Mouse (Mus musculus): ENCODE data around the gene Igfbp7. TPM values are rescaled to one million over a fixed set of nuclear protein-coding genes. Genes with fewer than 3 reads are reported as not detected.

Gene Igfbp7
- polyA plus RNA-seq, 1 experiment from 2014 or later = 59.7 TPM

- Histone ChIP-seq H3K27me3 (no peaks in the 10 kb centered on the region), H3K4me2 (replicated peaks) (no peak overlapping the region), H3K4me3 (no peak overlapping the region), H3K9me3 (no peaks in the 10 kb centered on the region), H3K4me1 (no peaks in the 10 kb centered on the region), H3K27ac (replicated peaks) (no peak overlapping the region), H3K9ac (replicated peaks) (no peak overlapping the region), H3K36me3 (no peaks in the 10 kb centered on the region)
- no peak for ATAC-seq (replicated peaks)
- 89% methylated on average over 5 of the region's 5 CpGs for WGBS
Measured at GRCm38 (mm10) chr5:77385221-77385620, 22.6 kb downstream of the Igfbp7 start.

DNA sequence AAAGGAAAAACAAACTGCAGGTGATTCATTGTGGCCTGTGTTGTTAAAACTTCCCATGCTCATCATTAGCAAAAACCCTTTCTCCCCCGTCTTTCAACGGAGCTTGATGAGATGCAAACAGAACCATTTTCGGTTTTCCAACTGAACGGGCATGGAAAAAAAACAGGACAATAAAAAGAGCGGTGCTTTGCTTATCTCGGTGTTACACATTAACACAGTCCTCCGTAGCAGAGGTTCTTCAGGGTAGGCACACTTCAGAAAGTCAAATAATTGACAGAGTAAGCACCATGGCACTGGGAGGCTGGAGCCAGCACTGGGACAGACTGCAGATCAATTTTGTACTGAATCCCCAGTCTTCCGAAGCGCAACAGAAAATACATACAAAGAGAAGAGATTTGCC, 23.1 kb downstream of the Igfbp7 start:
- Histone ChIP-seq H3K4me3 (no peak overlapping the region), H3K27ac (replicated peaks) (no peak overlapping the region), H3K36me3 (no peaks in the 10 kb centered on the region), H3K4me1 (no peaks in the 10 kb centered on the region), H3K27me3 (no peaks in the 10 kb centered on the region), H3K9ac (replicated peaks) (no peak overlapping the region), H3K4me2 (replicated peaks) (no peak overlapping the region), H3K9me3 (no peaks in the 10 kb centered on the region)
- WGBS = 67% methylated on average over 9 of the region's 9 CpGs
- no peak for ATAC-seq (replicated peaks)

GRCm38 (mm10) chr5:77383799-77384554, 23.9 kb downstream of the Igfbp7 start:
- WGBS = 88% methylated on average over 5 of the region's 5 CpGs
- H3K9ac ChIP-seq (replicated peaks) = no peak overlapping the region
- no peaks in the 10 kb centered on the region for H3K36me3 ChIP-seq
- no peaks in the 10 kb centered on the region for H3K27me3 ChIP-seq
- H3K27ac ChIP-seq (replicated peaks) = no peak overlapping the region
- no peak overlapping the region for H3K4me3 ChIP-seq
- H3K4me1 ChIP-seq = no peaks in the 10 kb centered on the region
- H3K9me3 ChIP-seq = no peaks in the 10 kb centered on the region
- no peak overlapping the region for H3K4me2 ChIP-seq (replicated peaks)
- ATAC-seq (replicated peaks) = no peak

DNA sequence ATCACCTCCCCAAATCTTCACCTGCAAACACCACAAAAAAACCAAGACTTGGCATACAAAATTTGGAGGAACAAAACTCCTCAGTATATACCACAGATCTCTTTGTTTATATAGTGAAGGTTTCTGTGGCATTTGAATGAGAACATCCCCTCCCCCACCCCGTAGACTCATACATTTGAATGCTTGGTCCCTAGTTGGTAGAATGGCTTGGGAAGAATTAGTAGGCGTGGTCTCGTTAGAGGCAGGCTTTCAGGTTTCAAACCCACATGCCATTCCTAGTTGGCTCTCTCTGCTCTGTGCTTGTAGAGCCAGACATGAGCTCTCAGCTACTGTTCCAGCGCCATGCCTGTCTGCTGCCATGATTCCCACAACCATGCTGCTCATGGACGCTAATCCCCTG, 26.2 kb downstream of the Igfbp7 start:
- Histone ChIP-seq H3K27ac (replicated peaks) (no peak overlapping the region), H3K9me3 (no peaks in the 10 kb centered on the region), H3K9ac (replicated peaks) (no peak overlapping the region), H3K4me3 (no peak overlapping the region), H3K4me2 (replicated peaks) (no peak overlapping the region), H3K36me3 (no peaks in the 10 kb centered on the region), H3K4me1 (no peaks in the 10 kb centered on the region), H3K27me3 (no peaks in the 10 kb centered on the region)
- ATAC-seq (replicated peaks) = no peak
- WGBS = 54% methylated on average over 5 of the region's 5 CpGs

DNA sequence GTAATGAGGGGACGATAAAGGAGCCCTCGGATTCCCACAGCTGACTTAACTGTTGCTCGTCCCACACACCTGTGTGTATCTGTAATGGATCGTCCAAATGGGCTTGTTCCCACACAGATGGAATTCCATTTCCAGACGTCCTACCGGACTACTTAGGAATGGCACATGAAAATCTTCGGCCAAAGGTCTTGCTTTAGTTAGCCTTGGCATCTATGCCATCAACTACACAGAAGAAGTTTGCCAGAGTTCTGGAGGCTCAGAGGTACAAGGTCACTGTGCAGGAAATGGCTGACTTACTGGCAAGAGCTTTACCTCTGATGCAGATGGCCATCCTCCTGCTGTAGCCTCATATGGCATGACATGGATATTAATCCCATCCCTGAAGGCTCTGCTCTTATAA, 26.6 kb downstream of the Igfbp7 start:
- Histone ChIP-seq H3K4me1 (no peaks in the 10 kb centered on the region), H3K9ac (replicated peaks) (no peak overlapping the region), H3K4me2 (replicated peaks) (no peak overlapping the region), H3K27me3 (no peaks in the 10 kb centered on the region), H3K4me3 (no peak overlapping the region), H3K9me3 (no peaks in the 10 kb centered on the region), H3K36me3 (no peaks in the 10 kb centered on the region), H3K27ac (replicated peaks) (no peak overlapping the region)
- WGBS = 93% methylated on average over 7 of the region's 7 CpGs
- ATAC-seq (replicated peaks) = no peak

- 84% methylated on average over 17 of the region's 17 CpGs for WGBS
- no peaks in the 10 kb centered on the region for H3K27me3 ChIP-seq
- no peaks in the 10 kb centered on the region for H3K4me1 ChIP-seq
- no peak for ATAC-seq (replicated peaks)
- H3K9me3 ChIP-seq = no peaks in the 10 kb centered on the region
- H3K4me3 ChIP-seq = no peak overlapping the region
- no peak overlapping the region for H3K4me2 ChIP-seq (replicated peaks)
- no peaks in the 10 kb centered on the region for H3K36me3 ChIP-seq
- H3K9ac ChIP-seq (replicated peaks) = no peak overlapping the region
- H3K27ac ChIP-seq (replicated peaks) = no peak overlapping the region
Measured at GRCm38 (mm10) chr5:77380321-77380901, 27.4 kb downstream of the Igfbp7 start.

- Histone ChIP-seq H3K4me1 (no peaks in the 10 kb centered on the region), H3K27me3 (no peaks in the 10 kb centered on the region), H3K4me3 (no peak overlapping the region), H3K27ac (replicated peaks) (no peak overlapping the region), H3K9me3 (no peaks in the 10 kb centered on the region), H3K36me3 (no peaks in the 10 kb centered on the region), H3K9ac (replicated peaks) (no peak overlapping the region), H3K4me2 (replicated peaks) (no peak overlapping the region)
- WGBS = 78% methylated on average over 14 of the region's 14 CpGs
- ATAC-seq (replicated peaks) = no peak
Measured at GRCm38 (mm10) chr5:77379434-77380135, 28.3 kb downstream of the Igfbp7 start.

- Histone ChIP-seq H3K4me2 (replicated peaks) (no peak overlapping the region), H3K9ac (replicated peaks) (no peak overlapping the region), H3K4me3 (no peak overlapping the region), H3K27ac (replicated peaks) (no peak overlapping the region), H3K4me1 (no peaks in the 10 kb centered on the region), H3K36me3 (no peaks in the 10 kb centered on the region), H3K27me3 (no peaks in the 10 kb centered on the region), H3K9me3 (no peaks in the 10 kb centered on the region)
- 92% methylated on average over 3 of the region's 3 CpGs for WGBS
- ATAC-seq (replicated peaks) = no peak
Measured at GRCm38 (mm10) chr5:77378027-77378426, 29.8 kb downstream of the Igfbp7 start.

- Histone ChIP-seq H3K27ac (replicated peaks) (no peak overlapping the region), H3K9me3 (no peaks in the 10 kb centered on the region), H3K36me3 (no peaks in the 10 kb centered on the region), H3K4me1 (no peaks in the 10 kb centered on the region), H3K4me2 (replicated peaks) (no peak overlapping the region), H3K27me3 (no peaks in the 10 kb centered on the region), H3K9ac (replicated peaks) (no peak overlapping the region), H3K4me3 (no peak overlapping the region)
- no peak for ATAC-seq (replicated peaks)
- WGBS = 77% methylated on average over 4 of the region's 4 CpGs
Measured at GRCm38 (mm10) chr5:77375546-77375945, 32.3 kb downstream of the Igfbp7 start.

DNA sequence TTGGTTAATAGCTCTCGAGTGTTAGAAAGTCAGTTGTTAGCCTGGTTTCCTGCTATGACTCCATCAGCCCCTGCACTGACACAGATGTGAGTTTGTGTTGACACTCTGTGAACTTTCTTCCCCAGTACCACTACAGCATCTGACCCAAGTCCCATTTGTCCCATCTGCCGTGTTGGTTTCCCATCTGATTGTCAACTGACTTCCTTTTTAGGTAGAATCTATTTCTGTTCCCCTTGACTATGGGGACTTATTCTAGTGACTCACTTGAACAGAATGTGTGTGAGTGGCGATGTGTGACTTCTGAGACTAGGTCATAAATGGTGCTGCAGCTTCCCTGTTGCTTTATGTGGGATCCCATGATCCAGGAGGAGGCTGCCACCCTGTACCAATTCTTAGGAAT, 32.9 kb downstream of the Igfbp7 start:
- Histone ChIP-seq H3K4me2 (replicated peaks) (no peak overlapping the region), H3K27ac (replicated peaks) (no peak overlapping the region), H3K4me1 (no peaks in the 10 kb centered on the region), H3K36me3 (no peaks in the 10 kb centered on the region), H3K4me3 (no peak overlapping the region), H3K9me3 (no peaks in the 10 kb centered on the region), H3K27me3 (no peaks in the 10 kb centered on the region), H3K9ac (replicated peaks) (no peak overlapping the region)
- ATAC-seq (replicated peaks) = no peak
- WGBS = 88% methylated on average over 3 of the region's 3 CpGs

GRCm38 (mm10) chr5:77372778-77373177, 35.1 kb downstream of the Igfbp7 start:
- ATAC-seq (replicated peaks) = no peak
- WGBS = 62% methylated on average over 6 of the region's 6 CpGs
- Histone ChIP-seq H3K4me2 (replicated peaks) (no peak overlapping the region), H3K4me3 (no peak overlapping the region), H3K4me1 (no peaks in the 10 kb centered on the region), H3K9me3 (no peaks in the 10 kb centered on the region), H3K27ac (replicated peaks) (no peak overlapping the region), H3K27me3 (no peaks in the 10 kb centered on the region), H3K9ac (replicated peaks) (no peak overlapping the region), H3K36me3 (no peaks in the 10 kb centered on the region)

GRCm38 (mm10) chr5:77372242-77372641, 35.6 kb downstream of the Igfbp7 start:
- 89% methylated on average over 7 of the region's 7 CpGs for WGBS
- H3K36me3 ChIP-seq = no peaks in the 10 kb centered on the region
- H3K4me2 ChIP-seq (replicated peaks) = no peak overlapping the region

More at GRCm38 (mm10) chr5:77372242-77372641, 35.6 kb downstream of the Igfbp7 start:
- Histone ChIP-seq H3K27ac (replicated peaks) (no peak overlapping the region), H3K4me3 (no peak overlapping the region), H3K27me3 (no peaks in the 10 kb centered on the region), H3K4me1 (no peaks in the 10 kb centered on the region), H3K9me3 (no peaks in the 10 kb centered on the region), H3K9ac (replicated peaks) (no peak overlapping the region)
- ATAC-seq (replicated peaks) = no peak

Measured in forebrain, embryonic 15.5 days (tissue).